Mouse (Mus musculus): ENCODE results near the gene Eif3a.

Gene Eif3a

DNA sequence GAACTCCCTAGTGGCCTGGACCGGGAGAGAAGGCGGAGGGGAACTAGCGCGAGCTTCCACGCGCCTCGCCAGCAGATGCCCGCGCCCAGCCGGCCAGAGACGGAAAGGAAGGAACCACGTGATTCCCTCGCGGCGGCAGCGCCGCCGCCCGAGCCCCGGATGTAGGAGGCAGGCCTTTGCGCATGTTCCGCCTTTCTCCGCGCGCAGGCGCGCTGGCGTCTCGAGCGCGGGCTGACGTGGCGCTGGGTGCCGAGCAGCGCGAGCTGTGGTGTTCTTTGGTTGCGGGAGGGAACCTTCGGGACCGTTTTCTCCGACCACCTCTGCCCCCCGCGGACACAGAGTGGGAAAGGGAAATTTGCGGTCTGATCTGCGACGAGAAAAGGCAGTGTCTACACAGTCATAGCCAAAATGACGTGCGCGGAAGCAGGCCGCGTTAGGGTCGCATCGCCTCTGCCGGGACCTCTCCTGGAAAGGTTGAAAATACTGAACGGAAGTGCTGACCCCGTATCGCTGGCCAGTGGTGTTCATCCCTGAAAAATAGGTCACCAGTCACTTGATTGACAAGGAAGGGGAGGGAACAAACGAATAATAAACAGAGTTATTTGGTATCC is at the start of gene Eif3a:
Gene Eif3a (minus strand): TSS at position 108 of the 611 bp plus-strand sequence.
- peak; percentile 91 to 94 for DNase-seq (ENCODE audit: low spot score in 2 of 2)

DNA sequence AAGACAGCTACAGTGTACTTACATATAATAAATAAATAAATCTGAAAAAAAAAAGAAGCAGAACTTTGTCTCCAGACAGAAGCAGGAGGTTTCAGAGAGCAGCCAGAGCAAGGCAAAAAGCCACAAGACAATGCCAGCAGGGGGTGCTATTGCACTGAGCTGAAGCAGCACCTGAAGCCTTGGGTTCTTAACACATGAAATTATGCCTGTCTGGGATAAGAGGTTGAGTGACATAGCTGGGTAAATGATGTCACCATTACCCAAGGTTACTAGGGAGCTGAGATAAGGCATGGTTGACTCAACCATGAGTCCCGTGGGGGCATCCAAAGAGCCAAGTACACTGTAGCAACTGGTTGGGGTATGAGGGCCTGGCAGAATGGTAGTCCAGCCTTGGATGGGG is 47.3 kb upstream of the Eif3a start:
- peak; percentile 55 to 60 for DNase-seq (ENCODE audit: low spot score in 2 of 2)

DNA sequence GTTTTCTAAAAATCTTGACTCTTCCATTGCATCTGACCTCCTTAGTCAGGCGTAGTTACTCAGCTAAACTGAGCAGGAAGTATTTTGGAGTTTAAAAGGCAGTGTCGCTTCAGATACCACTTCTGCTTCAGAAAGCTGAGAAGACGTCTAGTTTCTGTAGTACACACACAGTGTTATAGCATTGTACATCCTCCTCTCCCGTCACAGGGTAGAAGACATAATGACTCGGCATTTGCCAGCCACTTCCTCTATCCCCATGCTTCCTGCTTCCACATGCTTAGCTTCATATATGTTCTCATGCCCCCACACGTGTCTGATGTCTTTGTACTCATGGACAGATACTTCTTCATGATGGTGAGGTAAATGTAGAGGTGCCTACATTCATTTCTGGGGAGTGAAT is 28.2 kb upstream of the Eif3a start:
- DNase-seq (ENCODE audit: low spot score in 2 of 2): no peak

DNA sequence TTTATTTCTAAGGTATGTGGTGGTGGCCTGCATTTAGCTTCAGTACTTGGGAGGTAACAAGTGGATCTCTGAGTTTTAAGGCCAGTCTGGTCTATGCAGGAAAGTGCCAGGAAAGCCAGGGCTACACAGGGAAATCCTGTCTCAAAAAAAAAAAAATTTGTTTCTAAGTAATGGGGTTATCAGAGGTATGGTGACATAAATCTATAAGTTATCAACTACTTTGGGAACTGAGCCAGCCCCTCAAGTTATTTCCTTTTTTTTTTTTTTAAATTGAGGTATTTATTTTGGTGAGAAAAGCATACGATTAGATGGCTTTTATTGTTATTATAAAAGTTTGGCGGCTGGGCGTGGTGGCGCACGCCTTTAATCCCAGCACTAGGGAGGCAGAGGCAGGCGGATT is 22.7 kb upstream of the Eif3a start:
- no peak for DNase-seq (ENCODE audit: low spot score in 2 of 2)

DNA sequence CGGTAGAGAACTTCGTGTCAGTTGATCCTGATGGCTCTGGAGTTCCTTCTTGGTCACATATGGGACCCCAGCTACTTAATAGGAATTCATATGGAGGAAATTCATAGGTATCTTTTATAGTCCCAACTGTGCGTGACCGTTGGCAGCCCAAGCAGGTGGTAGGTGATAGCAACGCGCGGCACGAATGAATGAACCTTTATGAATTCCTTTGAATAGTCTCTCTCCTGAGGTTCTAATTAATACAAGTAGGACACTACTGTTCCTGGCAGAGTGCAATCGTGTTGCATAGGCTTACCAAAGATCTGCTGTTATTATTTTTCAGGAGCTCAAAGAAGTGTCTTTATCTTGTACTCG is 21.6 kb upstream of the Eif3a start:
- DNase-seq (ENCODE audit: low spot score in 2 of 2): no peak

DNA sequence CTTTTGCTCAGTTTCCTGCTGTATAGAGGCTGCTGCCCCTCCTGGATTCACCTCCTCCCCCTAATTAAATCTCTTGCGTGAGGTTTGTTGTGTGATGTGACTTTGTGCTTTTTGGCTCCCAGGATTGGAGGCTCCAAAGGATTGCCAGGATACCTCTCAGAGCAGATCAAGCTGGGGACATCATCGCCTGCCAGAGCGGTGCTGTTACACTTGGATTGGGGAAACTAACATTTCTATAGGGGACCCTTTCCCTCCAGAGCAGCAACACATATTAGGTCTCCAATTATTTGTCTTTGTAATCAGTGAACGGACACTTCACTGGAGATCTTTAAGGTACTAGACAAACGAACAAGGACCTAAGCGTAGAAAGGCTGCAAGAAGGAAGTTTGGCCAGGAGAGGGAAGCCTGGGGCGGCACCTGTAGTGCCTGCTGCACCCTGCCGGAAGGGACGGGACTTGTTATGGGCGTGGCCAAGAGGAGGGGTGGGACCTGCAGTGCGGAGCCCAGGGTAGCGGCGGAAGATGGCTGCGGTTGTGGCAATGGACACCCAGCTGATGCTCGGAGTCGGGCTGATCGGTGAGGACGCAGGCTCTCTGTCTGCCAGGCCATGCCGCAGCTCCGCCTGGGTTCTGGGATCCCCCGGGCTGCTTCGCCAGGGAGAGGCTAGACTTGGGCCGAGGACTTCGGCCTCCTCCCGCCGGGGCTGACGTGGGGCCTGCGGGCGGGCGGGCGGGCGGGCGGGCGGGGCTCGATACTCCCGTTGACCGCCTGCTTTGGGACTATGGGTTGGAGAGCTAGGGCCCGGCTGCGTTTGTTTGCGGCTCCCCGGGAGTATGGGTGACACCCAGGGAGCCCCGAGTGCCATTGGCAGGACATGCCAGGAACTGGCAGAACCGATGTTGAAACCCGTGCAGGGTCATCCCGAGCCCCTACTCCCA is 20.9 kb upstream of the Eif3a start, which contains the start of gene Fam45a:
Gene Fam45a (plus strand): TSS at position 488 of the 938 bp plus-strand sequence.
- peak; percentile 87 to 92 for DNase-seq (ENCODE audit: low spot score in 2 of 2)

DNA sequence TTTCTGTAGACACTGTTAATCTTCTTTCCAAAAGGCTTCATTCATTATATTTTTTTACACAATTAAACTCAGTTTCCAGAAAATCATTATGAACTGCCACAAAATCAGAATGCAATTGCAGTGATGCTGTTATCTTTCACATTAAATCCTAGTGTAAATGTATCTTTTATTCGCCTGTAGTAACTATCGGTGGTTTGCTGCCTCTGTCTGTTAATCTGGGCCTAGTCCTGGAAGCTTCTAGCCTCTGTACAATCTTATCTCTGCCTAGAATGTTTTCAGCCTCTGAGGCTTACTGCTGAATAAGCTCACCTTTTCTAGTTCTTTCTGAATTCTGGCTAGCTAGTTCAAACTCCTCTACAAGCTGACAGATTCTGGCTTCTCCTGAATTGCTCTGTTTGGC is 19.5 kb upstream of the Eif3a start:
- no peak for DNase-seq (ENCODE audit: low spot score in 2 of 2)

DNA sequence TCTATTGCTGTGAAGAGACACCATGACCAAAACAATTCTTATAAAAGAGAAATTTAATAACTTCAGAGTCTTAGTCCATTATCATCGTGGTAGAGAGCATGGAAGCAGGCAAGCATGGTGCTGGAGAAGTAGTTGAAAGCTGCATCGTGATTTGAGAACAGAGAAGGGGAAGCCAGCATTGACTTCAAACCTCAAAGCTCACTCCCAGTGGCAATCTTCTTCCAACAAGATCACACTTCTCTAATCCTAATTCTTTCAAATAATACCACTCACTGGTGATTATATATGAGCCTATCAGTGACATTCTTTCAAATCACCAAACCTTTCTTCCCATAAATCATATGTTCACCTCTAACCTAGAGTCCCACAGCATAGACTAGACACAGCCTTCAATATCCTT is 14.4 kb upstream of the Eif3a start:
- no peak for DNase-seq (ENCODE audit: low spot score in 2 of 2)

DNA sequence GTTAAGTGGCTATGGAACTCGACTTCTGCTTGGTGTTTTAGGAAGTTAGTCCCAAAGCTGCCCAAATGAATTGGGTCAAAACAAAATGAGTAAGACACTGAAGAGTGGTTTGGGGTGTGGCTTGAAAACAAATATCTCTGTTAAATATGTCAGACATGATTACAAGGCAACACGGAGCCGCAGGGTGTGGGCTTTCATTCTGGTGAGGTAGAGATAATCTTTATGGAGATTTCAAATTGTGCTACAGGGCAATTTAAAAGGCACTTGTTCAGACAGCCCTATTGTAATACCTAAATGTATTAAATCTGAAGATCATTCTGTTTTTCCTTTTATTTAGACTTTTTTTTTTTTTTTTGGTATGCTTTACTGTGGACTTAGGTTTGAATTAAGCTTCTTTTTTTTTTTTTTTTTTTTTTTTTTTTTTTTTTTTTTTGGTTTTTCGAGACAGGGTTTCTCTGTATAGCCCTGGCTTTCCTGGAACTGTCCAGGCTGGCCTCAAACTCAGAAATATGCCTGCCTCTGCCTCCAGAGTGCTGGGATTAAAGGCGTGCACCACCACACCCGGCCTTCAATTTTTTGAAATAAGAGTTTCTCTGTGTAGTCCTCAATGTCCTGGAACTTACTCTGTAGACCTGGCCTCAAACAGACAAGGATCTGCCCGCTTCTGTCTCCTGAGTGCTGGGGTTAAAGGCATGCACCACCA is 9.6 kb upstream of the Eif3a start:
- no peak for DNase-seq (ENCODE audit: low spot score in 2 of 2)

DNA sequence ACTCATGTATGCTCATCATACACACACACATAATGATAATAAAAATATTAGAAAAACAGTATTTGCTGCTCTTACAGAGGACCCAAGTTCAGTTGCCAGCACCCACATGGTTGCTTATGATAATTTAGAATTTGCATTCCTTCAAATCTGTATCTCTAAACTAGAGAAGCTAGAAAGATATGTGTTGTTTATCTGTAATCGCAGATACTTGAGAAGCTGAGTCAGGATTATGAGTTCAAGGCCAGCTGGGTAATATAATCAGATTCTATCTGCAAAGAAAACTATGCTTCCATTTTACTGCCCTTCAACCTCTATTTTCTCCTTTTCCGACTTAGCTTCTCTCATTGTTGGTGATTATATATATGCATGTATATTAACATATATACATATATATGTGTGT is 7.0 kb upstream of the Eif3a start:
- DNase-seq (ENCODE audit: low spot score in 2 of 2): no peak

DNA sequence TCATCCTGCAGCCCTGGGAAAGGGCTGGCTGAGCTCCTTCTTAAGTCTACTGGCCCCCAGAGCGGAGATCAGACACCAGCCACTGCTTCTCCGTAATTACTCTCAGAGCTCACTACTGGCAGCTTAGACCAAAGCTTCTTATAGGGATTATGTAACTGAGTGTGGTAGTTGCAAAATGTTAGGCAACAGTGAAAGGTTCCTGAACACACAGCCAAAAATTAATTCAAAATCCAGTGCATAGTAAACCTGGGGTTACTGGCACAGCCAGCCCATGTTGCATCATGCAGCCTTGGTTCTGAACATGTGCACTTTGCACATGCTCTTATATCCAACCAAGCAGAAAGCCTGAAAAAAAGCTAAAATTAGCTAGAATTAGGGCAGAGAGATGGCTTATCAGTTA is 4.8 kb upstream of the Eif3a start:
- peak in 1 of 2 experiments; percentile 36 for DNase-seq (ENCODE audit: low spot score in 2 of 2)

DNA sequence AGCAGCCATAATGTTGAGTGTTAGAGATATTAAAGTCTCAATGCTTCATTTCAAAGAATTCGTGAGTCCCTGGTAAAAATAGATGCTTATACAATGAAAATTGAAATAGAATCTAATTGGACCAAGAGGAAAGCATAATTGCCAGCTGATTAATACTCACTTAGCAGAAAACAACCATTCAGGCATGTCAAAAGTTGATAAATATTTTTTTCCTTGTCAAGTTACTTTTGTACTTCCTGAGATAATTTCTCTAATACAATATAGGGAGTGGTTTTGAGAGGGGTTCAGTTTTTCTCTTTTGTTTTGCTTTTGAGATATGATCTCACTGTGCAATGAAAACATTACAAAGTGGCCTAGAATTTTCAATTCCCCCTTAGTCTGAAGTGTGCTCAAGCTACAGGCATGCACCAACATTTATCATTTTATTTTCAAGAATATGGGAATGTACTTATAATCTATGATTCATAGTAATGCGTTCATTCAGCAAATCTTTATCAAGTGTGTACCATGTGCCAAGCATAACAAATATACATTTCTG is 2.8 kb upstream of the Eif3a start:
- no peak for DNase-seq (ENCODE audit: low spot score in 2 of 2)

DNA sequence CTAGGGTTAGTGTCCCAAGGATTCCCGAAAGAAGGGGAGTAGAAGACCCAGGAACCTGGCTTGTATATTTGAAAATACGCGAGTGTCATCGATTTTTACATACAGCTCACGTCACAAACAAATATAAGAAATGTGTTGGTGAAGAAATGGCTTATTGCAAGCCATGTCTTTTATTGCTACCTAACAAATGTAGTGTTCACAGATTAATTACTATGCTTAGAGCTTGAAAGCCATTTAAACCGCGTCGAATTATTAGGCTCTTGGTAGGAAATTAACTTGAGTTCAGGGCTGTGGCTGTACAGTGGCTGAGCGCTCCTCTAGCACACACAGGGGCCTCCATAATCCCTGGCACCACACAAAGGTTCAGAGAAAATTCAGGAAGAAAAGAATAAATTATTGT is 706 bp upstream of the Eif3a start:
- no peak for DNase-seq (ENCODE audit: low spot score in 2 of 2)

DNA sequence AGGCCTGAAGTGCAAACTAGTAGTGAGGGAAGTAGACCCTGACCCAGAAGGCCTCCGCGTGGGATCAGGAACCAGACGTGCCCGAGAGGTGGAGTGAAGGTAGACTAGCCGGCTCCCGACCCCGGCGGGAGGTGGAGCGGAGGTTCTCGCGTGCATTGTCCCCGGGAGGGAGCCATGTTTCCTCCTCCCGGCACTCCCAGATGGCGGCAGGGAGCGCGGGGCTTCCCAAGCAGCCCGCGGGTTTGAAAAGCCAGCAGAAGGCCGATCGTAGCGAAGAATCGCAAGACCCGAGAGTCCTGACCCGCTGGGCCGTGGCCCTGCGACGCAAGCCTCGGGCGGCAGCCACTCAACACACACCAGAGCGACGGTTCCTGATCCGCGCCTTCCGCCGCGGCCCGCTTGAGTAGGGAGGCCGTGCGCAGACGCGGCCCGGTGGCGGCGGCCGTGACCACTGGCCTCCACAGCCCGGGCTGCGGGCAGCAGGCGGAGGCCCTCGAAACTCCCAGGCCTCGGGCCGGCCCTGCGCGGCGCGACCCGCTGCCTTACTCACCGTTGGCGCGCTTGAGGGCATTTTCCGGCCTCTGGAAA is 445 bp downstream of the Eif3a start:
- DNase-seq (ENCODE audit: low spot score in 2 of 2): peak; percentile 54 to 63

DNA sequence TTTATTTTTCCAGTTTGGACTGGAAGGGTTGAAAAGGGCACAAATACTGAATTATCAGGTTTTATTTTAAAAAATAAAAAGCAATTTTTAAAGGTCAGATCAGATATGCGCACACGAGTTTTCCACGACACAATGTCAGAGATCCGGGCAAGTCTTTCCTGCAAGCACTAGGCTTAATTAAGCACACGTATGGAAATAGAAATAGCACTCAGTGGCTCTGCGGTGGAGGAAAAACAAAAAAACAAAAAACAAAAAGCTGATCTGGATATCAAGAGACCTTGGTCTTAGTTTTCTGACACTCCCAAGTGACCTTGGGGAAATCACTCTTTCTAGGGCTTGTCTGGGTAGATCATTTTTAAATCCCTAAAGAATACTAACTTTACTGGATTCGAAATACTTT is 1.0 kb downstream of the Eif3a start:
- no peak for DNase-seq (ENCODE audit: low spot score in 2 of 2)

DNA sequence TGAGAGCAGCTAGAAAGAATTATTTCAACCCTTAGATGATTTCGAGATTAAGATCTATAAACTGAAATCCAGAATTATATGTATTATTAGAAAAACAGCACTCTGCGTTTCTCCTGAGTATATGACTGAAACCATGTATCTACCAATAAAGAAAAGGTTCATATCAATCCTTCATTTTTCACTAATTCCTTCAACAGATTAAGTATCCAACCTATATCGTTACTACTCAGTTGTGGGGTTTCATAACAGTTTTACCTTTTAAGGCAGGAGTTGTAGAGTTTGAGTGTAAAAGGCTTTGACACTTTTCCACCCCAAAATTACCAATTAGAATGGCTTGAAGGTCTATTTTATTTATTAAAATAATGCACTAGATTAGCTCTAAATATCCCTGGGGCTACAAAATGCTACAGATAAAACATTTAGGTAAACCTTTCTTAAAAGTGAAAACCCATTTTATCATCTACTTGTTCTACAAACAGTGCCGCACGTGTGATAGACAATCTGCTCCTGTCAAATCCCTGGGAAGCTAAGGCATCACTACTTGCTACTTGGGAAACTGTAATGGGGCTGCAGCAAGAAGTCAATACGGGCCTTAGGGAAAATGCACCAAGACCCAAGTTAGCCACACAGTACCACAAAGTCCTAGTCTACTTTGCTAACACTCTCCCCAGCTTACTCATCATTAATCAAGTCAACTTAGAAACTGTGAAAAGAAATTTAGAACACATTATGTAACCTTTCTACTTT is 2.1 kb downstream of the Eif3a start:
- DNase-seq (ENCODE audit: low spot score in 2 of 2): no peak

DNA sequence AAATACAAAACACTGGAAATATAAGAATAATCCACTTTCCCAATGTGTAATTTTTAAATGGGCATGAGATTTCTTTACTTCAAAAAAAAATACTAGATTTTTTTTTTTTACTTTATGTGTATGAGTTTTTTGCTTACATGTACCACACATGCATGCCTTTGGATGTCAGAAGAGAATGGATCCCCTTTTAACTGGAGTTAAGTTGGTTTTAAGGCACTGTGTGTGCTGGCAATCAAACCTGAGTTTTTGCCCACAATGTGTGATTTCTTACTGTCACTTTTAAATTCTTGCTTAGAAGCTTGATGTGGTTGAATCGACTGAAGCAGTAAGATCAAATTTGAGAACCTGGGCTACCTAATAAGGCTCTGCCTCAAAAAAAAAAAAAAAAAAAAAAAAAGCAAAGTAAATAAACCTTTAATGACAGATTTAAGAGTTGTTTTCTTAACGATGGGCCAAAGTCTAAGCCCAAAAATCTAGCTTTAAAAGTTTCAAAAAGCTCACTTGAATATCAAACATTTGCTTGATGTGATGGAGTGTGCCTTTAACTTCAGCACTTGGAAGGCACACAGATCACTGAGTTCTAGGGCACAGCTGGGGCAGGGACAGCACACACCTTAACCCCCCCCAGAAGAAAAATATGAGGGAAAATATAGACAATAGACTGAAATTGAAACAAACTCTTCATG is 2.9 kb downstream of the Eif3a start:
- no peak for DNase-seq (ENCODE audit: low spot score in 2 of 2)

DNA sequence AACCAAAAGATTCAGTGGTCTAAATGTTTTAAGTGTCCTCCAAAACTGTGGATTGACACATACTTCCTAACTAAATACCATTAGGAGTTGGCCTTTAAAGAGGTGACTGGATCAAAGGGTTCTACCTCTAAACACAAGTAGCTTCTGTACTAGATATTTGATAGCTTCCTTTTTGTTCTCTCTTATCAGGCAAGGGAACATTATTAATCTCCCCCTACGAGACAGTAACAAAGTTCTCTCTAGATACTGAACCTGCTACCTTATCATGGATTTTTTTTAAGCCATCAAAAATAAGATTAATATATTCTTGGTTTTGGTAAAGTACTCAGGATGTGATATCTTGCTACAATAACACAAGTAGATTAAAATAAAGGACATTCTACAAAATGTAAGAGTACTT is 5.7 kb downstream of the Eif3a start:
- no peak for DNase-seq (ENCODE audit: low spot score in 2 of 2)

DNA sequence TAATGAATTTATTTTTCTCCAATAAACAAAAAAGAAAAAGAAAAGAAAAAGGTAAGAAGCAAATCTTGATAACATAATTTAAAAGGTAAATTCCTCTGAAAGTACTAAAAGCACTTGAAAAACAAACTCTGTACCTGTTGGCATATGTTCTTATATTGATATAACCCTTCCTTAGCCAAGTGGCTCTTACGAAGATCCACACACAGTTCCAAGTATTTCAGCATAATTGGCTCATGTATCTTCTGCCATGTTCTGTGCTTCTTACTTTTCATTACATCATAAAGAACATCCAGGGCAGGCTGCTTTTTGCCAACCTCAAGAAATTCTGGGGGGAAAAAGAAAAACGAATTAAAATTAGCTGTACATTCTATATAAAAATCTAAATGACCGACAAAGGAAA is 8.4 kb downstream of the Eif3a start:
- DNase-seq (ENCODE audit: low spot score in 2 of 2): no peak

DNA sequence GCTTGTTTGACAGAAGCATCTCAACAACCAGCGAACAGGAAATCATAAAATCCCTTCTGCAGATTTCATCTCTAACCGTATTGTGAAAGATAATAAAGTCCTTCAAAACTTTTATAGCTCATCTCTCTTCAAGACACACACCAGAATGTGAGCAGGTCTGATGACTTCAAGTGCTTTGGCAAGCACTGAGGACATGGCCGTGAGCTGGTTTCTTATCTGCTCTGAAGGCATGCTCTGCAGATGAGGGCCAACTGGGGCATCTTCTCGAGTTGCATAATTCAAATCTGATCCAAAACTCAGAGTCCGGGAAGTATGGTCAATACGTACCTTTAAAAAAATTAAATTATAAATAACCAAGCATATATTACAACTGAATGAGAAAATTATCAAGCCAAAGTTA is 17.1 kb downstream of the Eif3a start:
- DNase-seq (ENCODE audit: low spot score in 2 of 2): no peak

All from urinary bladder, postnatal 36 days (tissue).